Mouse (Mus musculus): ENCODE measurements around the gene Upp2. TPM values are rescaled to one million over a fixed set of nuclear protein-coding genes. Genes with fewer than 3 reads are reported as not detected.

The Upp2 gene
- total RNA-seq, 1 experiment, result 0.67 TPM

- no peaks in the 10 kb centered on the region for H3K9me3 ChIP-seq (ENCODE audit: control insufficient read depth, insufficient read depth, low read depth, low read length)
- H3K4me1 ChIP-seq (ENCODE audit: control insufficient read depth in 2 of 2, insufficient read depth in 2 of 2, low read length in 2 of 2, poor library complexity in 1 of 2), result no peaks in the 10 kb centered on the region
- H3K36me3 ChIP-seq (ENCODE audit: control insufficient read depth, insufficient read depth, low read length, poor library complexity, severe bottlenecking), result no peaks in the 10 kb centered on the region
- TF ChIP-seq HCFC1 (IDR thresholded peaks at IDR 0.05; ENCODE audit: borderline replicate concordance, insufficient read depth, low read length) (no peak), ZNF384 (IDR thresholded peaks at IDR 0.05; ENCODE audit: low read depth, low read length) (no peak), ZC3H11A (IDR thresholded peaks at IDR 0.05; ENCODE audit: borderline replicate concordance, low read depth, low read length) (no peak), CHD2 (IDR thresholded peaks at IDR 0.05; ENCODE audit: low read depth, low read length) (no peak), MAFK (IDR thresholded peaks at IDR 0.05; ENCODE audit: insufficient read depth, low read depth, low read length) (no peak)
- DNase-seq (ENCODE audit: low read depth, low spot score), result no peak
- no peak overlapping the region for H3K27ac ChIP-seq (ENCODE audit: insufficient read depth, low read depth, low read length, poor library complexity, severe bottlenecking)
- in situ Hi-C loops (cut with MboI; ENCODE audit: low sequenced_read_pairs in 2 of 2, unreplicated experiment in 2 of 2), result no loop called here
- no peak overlapping the region for H3K4me3 ChIP-seq (ENCODE audit: insufficient read depth in 1 of 2, low read depth in 1 of 2, low read length in 2 of 2, poor library complexity in 1 of 2, severe bottlenecking in 1 of 2)
- no peak overlapping the region for H3K9ac ChIP-seq (ENCODE audit: insufficient read depth, low read depth, low read length, poor library complexity, severe bottlenecking)
These were observed 206.7 kb downstream of the Upp2 start for GRCm38 (mm10) chr2:58773833-58774232.

GRCm38 (mm10) chr2:58778986-58779495, 211.9 kb downstream of the Upp2 start:
- H3K36me3 ChIP-seq (ENCODE audit: control insufficient read depth, insufficient read depth, low read length, poor library complexity, severe bottlenecking), result no peaks in the 10 kb centered on the region
- no peak overlapping the region for H3K9ac ChIP-seq (ENCODE audit: insufficient read depth, low read depth, low read length, poor library complexity, severe bottlenecking)
- in situ Hi-C loops (cut with MboI; ENCODE audit: low sequenced_read_pairs in 2 of 2, unreplicated experiment in 2 of 2), result no loop called here
- H3K27ac ChIP-seq (ENCODE audit: insufficient read depth, low read depth, low read length, poor library complexity, severe bottlenecking), result no peak overlapping the region
- H3K4me3 ChIP-seq (ENCODE audit: insufficient read depth in 1 of 2, low read depth in 1 of 2, low read length in 2 of 2, poor library complexity in 1 of 2, severe bottlenecking in 1 of 2), result no peak overlapping the region
- H3K4me1 ChIP-seq (ENCODE audit: control insufficient read depth in 2 of 2, insufficient read depth in 2 of 2, low read length in 2 of 2, poor library complexity in 1 of 2), result no peaks in the 10 kb centered on the region
- TF ChIP-seq ZNF384 (IDR thresholded peaks at IDR 0.05; ENCODE audit: low read depth, low read length) (no peak), HCFC1 (IDR thresholded peaks at IDR 0.05; ENCODE audit: borderline replicate concordance, insufficient read depth, low read length) (no peak), ZC3H11A (IDR thresholded peaks at IDR 0.05; ENCODE audit: borderline replicate concordance, low read depth, low read length) (no peak), CHD2 (IDR thresholded peaks at IDR 0.05; ENCODE audit: low read depth, low read length) (no peak), MAFK (IDR thresholded peaks at IDR 0.05; ENCODE audit: insufficient read depth, low read depth, low read length) (no peak)
- DNase-seq (ENCODE audit: low read depth, low spot score), result no peak
- no peaks in the 10 kb centered on the region for H3K9me3 ChIP-seq (ENCODE audit: control insufficient read depth, insufficient read depth, low read depth, low read length)

DNA sequence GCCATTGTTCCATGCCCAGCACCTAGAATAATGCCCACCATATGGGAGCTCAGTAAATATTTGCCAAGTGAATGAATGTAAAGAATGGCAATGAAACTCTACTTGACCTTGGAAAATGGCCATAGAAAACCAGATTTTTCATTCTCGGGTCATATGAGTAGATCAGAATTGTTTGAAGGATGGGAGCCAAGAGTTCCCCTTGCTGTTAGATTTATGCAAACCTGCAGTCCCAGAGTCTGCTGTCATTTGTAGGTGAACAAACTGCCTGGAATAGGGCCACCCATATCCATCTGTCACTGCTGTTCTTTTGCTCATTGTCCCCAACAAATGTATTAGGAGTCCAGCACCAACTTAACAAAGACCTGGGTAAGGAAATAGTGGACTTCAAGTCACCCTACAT, 216.4 kb downstream of the Upp2 start:
- Histone ChIP-seq H3K4me3 (ENCODE audit: insufficient read depth in 1 of 2, low read depth in 1 of 2, low read length in 2 of 2, poor library complexity in 1 of 2, severe bottlenecking in 1 of 2) (no peak overlapping the region), H3K9me3 (ENCODE audit: control insufficient read depth, insufficient read depth, low read depth, low read length) (no peaks in the 10 kb centered on the region), H3K36me3 (ENCODE audit: control insufficient read depth, insufficient read depth, low read length, poor library complexity, severe bottlenecking) (no peaks in the 10 kb centered on the region), H3K4me1 (ENCODE audit: control insufficient read depth in 2 of 2, insufficient read depth in 2 of 2, low read length in 2 of 2, poor library complexity in 1 of 2) (no peaks in the 10 kb centered on the region), H3K27ac (ENCODE audit: insufficient read depth, low read depth, low read length, poor library complexity, severe bottlenecking) (no peak overlapping the region), H3K9ac (ENCODE audit: insufficient read depth, low read depth, low read length, poor library complexity, severe bottlenecking) (no peak overlapping the region)
- no peak for DNase-seq (ENCODE audit: low read depth, low spot score)
- TF ChIP-seq ZNF384 (IDR thresholded peaks at IDR 0.05; ENCODE audit: low read depth, low read length), result no peak
- no peak for TF ChIP-seq CHD2 (IDR thresholded peaks at IDR 0.05; ENCODE audit: low read depth, low read length)
- TF ChIP-seq ZC3H11A (IDR thresholded peaks at IDR 0.05; ENCODE audit: borderline replicate concordance, low read depth, low read length), result no peak
- no peak for TF ChIP-seq HCFC1 (IDR thresholded peaks at IDR 0.05; ENCODE audit: borderline replicate concordance, insufficient read depth, low read length)
- TF ChIP-seq MAFK (IDR thresholded peaks at IDR 0.05; ENCODE audit: insufficient read depth, low read depth, low read length), result no peak
- in situ Hi-C loops (cut with MboI; ENCODE audit: low sequenced_read_pairs in 2 of 2, unreplicated experiment in 2 of 2), result no loop called here

- H3K4me1 ChIP-seq (ENCODE audit: control insufficient read depth in 2 of 2, insufficient read depth in 2 of 2, low read length in 2 of 2, poor library complexity in 1 of 2), result no peaks in the 10 kb centered on the region
- no peak overlapping the region for H3K9ac ChIP-seq (ENCODE audit: insufficient read depth, low read depth, low read length, poor library complexity, severe bottlenecking)
- no peaks in the 10 kb centered on the region for H3K9me3 ChIP-seq (ENCODE audit: control insufficient read depth, insufficient read depth, low read depth, low read length)
- no peak for TF ChIP-seq HCFC1 (IDR thresholded peaks at IDR 0.05; ENCODE audit: borderline replicate concordance, insufficient read depth, low read length)
- TF ChIP-seq CHD2 (IDR thresholded peaks at IDR 0.05; ENCODE audit: low read depth, low read length), result no peak
- TF ChIP-seq MAFK (IDR thresholded peaks at IDR 0.05; ENCODE audit: insufficient read depth, low read depth, low read length), result no peak
- no peak overlapping the region for H3K4me3 ChIP-seq (ENCODE audit: insufficient read depth in 1 of 2, low read depth in 1 of 2, low read length in 2 of 2, poor library complexity in 1 of 2, severe bottlenecking in 1 of 2)
- no peaks in the 10 kb centered on the region for H3K36me3 ChIP-seq (ENCODE audit: control insufficient read depth, insufficient read depth, low read length, poor library complexity, severe bottlenecking)
- DNase-seq (ENCODE audit: low read depth, low spot score), result no peak
- H3K27ac ChIP-seq (ENCODE audit: insufficient read depth, low read depth, low read length, poor library complexity, severe bottlenecking), result no peak overlapping the region
- in situ Hi-C loops (cut with MboI; ENCODE audit: low sequenced_read_pairs in 2 of 2, unreplicated experiment in 2 of 2), result no loop called here
These were observed 219.1 kb downstream of the Upp2 start for GRCm38 (mm10) chr2:58786177-58786576.

- no peaks in the 10 kb centered on the region for H3K4me1 ChIP-seq (ENCODE audit: control insufficient read depth in 2 of 2, insufficient read depth in 2 of 2, low read length in 2 of 2, poor library complexity in 1 of 2)
- in situ Hi-C loops (cut with MboI; ENCODE audit: low sequenced_read_pairs in 2 of 2, unreplicated experiment in 2 of 2), result no loop called here
- H3K36me3 ChIP-seq (ENCODE audit: control insufficient read depth, insufficient read depth, low read length, poor library complexity, severe bottlenecking), result no peaks in the 10 kb centered on the region
- H3K9me3 ChIP-seq (ENCODE audit: control insufficient read depth, insufficient read depth, low read depth, low read length), result no peaks in the 10 kb centered on the region
- no peak for DNase-seq (ENCODE audit: low read depth, low spot score)
- H3K4me3 ChIP-seq (ENCODE audit: insufficient read depth in 1 of 2, low read depth in 1 of 2, low read length in 2 of 2, poor library complexity in 1 of 2, severe bottlenecking in 1 of 2), result no peak overlapping the region
- no peak overlapping the region for H3K9ac ChIP-seq (ENCODE audit: insufficient read depth, low read depth, low read length, poor library complexity, severe bottlenecking)
- no peak for TF ChIP-seq HCFC1 (IDR thresholded peaks at IDR 0.05; ENCODE audit: borderline replicate concordance, insufficient read depth, low read length)
- TF ChIP-seq MAFK (IDR thresholded peaks at IDR 0.05; ENCODE audit: insufficient read depth, low read depth, low read length), result no peak
- no peak for TF ChIP-seq CHD2 (IDR thresholded peaks at IDR 0.05; ENCODE audit: low read depth, low read length)
- TF ChIP-seq ZNF384 (IDR thresholded peaks at IDR 0.05; ENCODE audit: low read depth, low read length), result no peak
- no peak for TF ChIP-seq ZC3H11A (IDR thresholded peaks at IDR 0.05; ENCODE audit: borderline replicate concordance, low read depth, low read length)
- H3K27ac ChIP-seq (ENCODE audit: insufficient read depth, low read depth, low read length, poor library complexity, severe bottlenecking), result no peak overlapping the region
These were observed 219.6 kb downstream of the Upp2 start for GRCm38 (mm10) chr2:58786681-58787080.
